Mouse (Mus musculus) heart, embryonic 11.5 days (tissue): ENCODE measurements around the gene BC049352. TPM values are rescaled to one million over a fixed set of nuclear protein-coding genes. Genes with fewer than 3 reads are reported as not detected.
A peak's percentile ranks its signal among the peaks of the same experiment; 100 is the strongest.

Experiments used
- ATAC-seq: fragments of 200-750 bp; cut with Nextera tagmentation; replicated peaks from 2 replicates; pipeline ENCODE4 v1.8.0; 2017; ENCODE audit warnings: moderate library complexity; ENCODE audit not compliant: insufficient number of reproducible peaks, low FRiP score, low TSS enrichment
- H3K27ac ChIP-seq: fragments of 300-500 bp; sonication (generic); 2 replicates; pipeline ENCODE4 v1.5.1; 2014; ENCODE audit warnings: mild to moderate bottlenecking, low read depth, low read length
- H3K27me3 ChIP-seq: fragments of 300-500 bp; sonication (generic); 2 replicates; pipeline ENCODE4 v1.6.1; 2014; ENCODE audit warnings: mild to moderate bottlenecking, low read length, mixed read lengths; ENCODE audit not compliant: control insufficient read depth, insufficient read depth
- H3K36me3 ChIP-seq: fragments of 300-500 bp; sonication (generic); 2 replicates; pipeline ENCODE4 v1.6.1; 2014; ENCODE audit warnings: mild to moderate bottlenecking, low read length, moderate library complexity, mixed read lengths; ENCODE audit not compliant: control insufficient read depth, insufficient read depth
- H3K4me1 ChIP-seq: fragments of 300-500 bp; sonication (generic); 2 replicates; pipeline ENCODE4 v1.6.1; 2014; ENCODE audit warnings: low read length; ENCODE audit not compliant: control insufficient read depth, insufficient read depth
- H3K4me2 ChIP-seq: fragments of 300-500 bp; sonication (generic); 2 replicates; pipeline ENCODE4 v1.6.1; 2014; ENCODE audit warnings: mild to moderate bottlenecking, moderate library complexity
- H3K4me3 ChIP-seq: fragments of 300-500 bp; sonication (generic); 2 replicates; pipeline ENCODE4 v1.5.1; 2014; ENCODE audit warnings: low read depth, low read length
- H3K9ac ChIP-seq: fragments of 300-500 bp; sonication (generic); 2 replicates; pipeline ENCODE4 v1.6.1; 2014; ENCODE audit warnings: mild to moderate bottlenecking, low read depth, low read length, moderate library complexity
- H3K9me3 ChIP-seq: fragments of 300-500 bp; sonication (generic); replicated peaks from 2 replicates; pipeline ENCODE4 v1.6.1; 2016; ENCODE audit warnings: low read length; ENCODE audit not compliant: control insufficient read depth
- WGBS: fragments of 180-500 bp; shearing (Covaris S2); extraction: QIAGEN DNeasy Blood & Tissue Kit; methylation state at CpG from one replicate; pipeline ENCODE4 v1.1.7; 2014; ENCODE audit not compliant: insufficient replicate concordance; 5-methylcytosine and 5-hydroxymethylcytosine counted together
- polyA plus RNA-seq: library from polyadenylated mRNA; unstranded; fragments of >200 nt; fragmentation: Nextera tagmentation; extraction: Ambion mirVana; gene quantifications from 2 replicates; pipeline ENCODE4 v1.2.1, GENCODE M21; 2014

Gene BC049352
- polyA plus RNA-seq, 1 experiment from 2014 or later = not detected

GRCm38 (mm10) chr9:45145533-45146266 lies 36.1 kb upstream of the BC049352 start:
- ATAC-seq = no peak
- Histone ChIP-seq H3K9me3 (no peaks in the 10 kb centered on the region), H3K27ac (no peak overlapping the region), H3K4me3 (peak overlapping the region; percentile 47), H3K36me3 (no peaks in the 10 kb centered on the region), H3K4me2 (peak overlapping the region; percentile 81), H3K27me3 (peaks cover 72% of the 10 kb centered on the region), H3K9ac (peak overlapping the region; percentile 31), H3K4me1 (0 out of 2 replicates have a peak, but pooled peaks cover 5% of the 10 kb centered on the region)
- WGBS = 6% methylated on average over 27 of the region's 27 CpGs

GRCm38 (mm10) chr9:45146267-45146597 lies 35.6 kb upstream of the BC049352 start:
- Histone ChIP-seq H3K4me1 (0 out of 2 replicates have a peak, but pooled peaks cover 5% of the 10 kb centered on the region), H3K4me3 (peak overlapping the region; percentile 47), H3K36me3 (no peaks in the 10 kb centered on the region), H3K9ac (peak overlapping the region; percentile 31; the same call in 1 of the 2 replicates), H3K9me3 (no peaks in the 10 kb centered on the region), H3K27ac (no peak overlapping the region), H3K4me2 (peak overlapping the region; percentile 81), H3K27me3 (peaks cover 74% of the 10 kb centered on the region)
- WGBS = 2% methylated on average over 5 of the region's 5 CpGs
- no peak for ATAC-seq

GRCm38 (mm10) chr9:45150933-45151332 lies 30.9 kb upstream of the BC049352 start:
- whole genome bisulfite sequencing = 57% methylated on average over 1 of the region's 1 CpGs
- no peak for ATAC-seq
- Histone ChIP-seq H3K27ac (no peak overlapping the region), H3K4me3 (no peak overlapping the region), H3K9me3 (no peaks in the 10 kb centered on the region), H3K4me2 (no peak overlapping the region), H3K9ac (no peak overlapping the region), H3K4me1 (0 out of 2 replicates have a peak, but pooled peaks cover 1% of the 10 kb centered on the region), H3K36me3 (no peaks in the 10 kb centered on the region), H3K27me3 (peaks cover 39% of the 10 kb centered on the region)

- Histone ChIP-seq H3K4me2 (no peak overlapping the region), H3K9ac (no peak overlapping the region), H3K27ac (no peak overlapping the region), H3K27me3 (peaks cover 24% of the 10 kb centered on the region), H3K4me3 (no peak overlapping the region), H3K4me1 (no peaks in the 10 kb centered on the region), H3K9me3 (peaks cover 4% of the 10 kb centered on the region), H3K36me3 (no peaks in the 10 kb centered on the region)
- no peak for ATAC-seq
- WGBS = 73% methylated on average over 7 of the region's 7 CpGs
Observed at GRCm38 (mm10) chr9:45153361-45153760, 28.4 kb upstream of the BC049352 start.

GRCm38 (mm10) chr9:45167903-45168302 lies 13.9 kb upstream of the BC049352 start:
- no peaks in the 10 kb centered on the region for H3K36me3 ChIP-seq
- WGBS = 54% methylated on average over 5 of the region's 5 CpGs
- H3K9me3 ChIP-seq = 0 out of 2 replicates have a peak, but pooled peaks cover 3% of the 10 kb centered on the region
- ATAC-seq = no peak
- no peaks in the 10 kb centered on the region for H3K27me3 ChIP-seq
- no peak overlapping the region for H3K27ac ChIP-seq
- no peak overlapping the region for H3K4me2 ChIP-seq
- no peaks in the 10 kb centered on the region for H3K4me1 ChIP-seq
- no peak overlapping the region for H3K4me3 ChIP-seq
- no peak overlapping the region for H3K9ac ChIP-seq

- Histone ChIP-seq H3K9me3 (0 out of 2 replicates have a peak, but pooled peaks cover 3% of the 10 kb centered on the region), H3K9ac (no peak overlapping the region), H3K4me1 (no peaks in the 10 kb centered on the region), H3K27ac (no peak overlapping the region), H3K4me2 (no peak overlapping the region), H3K27me3 (no peaks in the 10 kb centered on the region), H3K36me3 (no peaks in the 10 kb centered on the region), H3K4me3 (no peak overlapping the region)
- no peak for ATAC-seq
- 81% methylated on average over 5 of the region's 5 CpGs for WGBS
Observed at GRCm38 (mm10) chr9:45170150-45170549, 11.7 kb upstream of the BC049352 start.

- H3K9ac ChIP-seq = no peak overlapping the region
- no peak overlapping the region for H3K4me3 ChIP-seq
- ATAC-seq = no peak
- H3K27ac ChIP-seq = no peak overlapping the region
- WGBS = 79% methylated on average over 1 of the region's 1 CpGs
- H3K36me3 ChIP-seq = no peaks in the 10 kb centered on the region
- H3K27me3 ChIP-seq = no peaks in the 10 kb centered on the region
- H3K9me3 ChIP-seq = 0 out of 2 replicates have a peak, but pooled peaks cover 3% of the 10 kb centered on the region
- H3K4me1 ChIP-seq = no peaks in the 10 kb centered on the region
- H3K4me2 ChIP-seq = no peak overlapping the region
Observed at GRCm38 (mm10) chr9:45171073-45171610, 10.7 kb upstream of the BC049352 start.

- Histone ChIP-seq H3K27me3 (no peaks in the 10 kb centered on the region), H3K27ac (no peak overlapping the region), H3K9ac (no peak overlapping the region), H3K36me3 (no peaks in the 10 kb centered on the region), H3K4me2 (no peak overlapping the region), H3K9me3 (0 out of 2 replicates have a peak, but pooled peaks cover 3% of the 10 kb centered on the region), H3K4me3 (no peak overlapping the region), H3K4me1 (no peaks in the 10 kb centered on the region)
- 73% methylated on average over 3 of the region's 3 CpGs for WGBS
- ATAC-seq = no peak
Observed at GRCm38 (mm10) chr9:45173475-45173874, 8.3 kb upstream of the BC049352 start.
